ENCODE assay signal across 8 mouse cellular contexts in genomic region chr5:25704702-25705566, GRCm38 (mm10). TPM values are rescaled to one million over a fixed set of nuclear protein-coding genes. Genes with fewer than 3 reads are reported as not detected.
A peak's percentile ranks its signal among the peaks of the same experiment; 100 is the strongest.
DNase-seq lines count a peak whose midpoint lies in the region; ATAC-seq and TF ChIP-seq lines count a peak whose summit lies in the region.

No protein-coding gene starts in this region.

- no peak for TF ChIP-seq POLR2A in spleen, adult 2 months (IDR thresholded peaks at IDR 0.05; ENCODE audit: low read depth, low read length)
- no peak for TF ChIP-seq POLR2A in olfactory bulb, adult 2 months (IDR thresholded peaks at IDR 0.05; ENCODE audit: insufficient read depth, low read depth, low read length)

- no peaks in the 10 kb centered on the region for H3K36me3 ChIP-seq in spleen, adult 2 months (ENCODE audit: control insufficient read depth, insufficient read depth, low read length)
- H3K36me3 ChIP-seq in limb, embryonic 12.5 days, result peaks cover 30% of the 10 kb centered on the region

- no peaks in the 10 kb centered on the region for H3K9me3 ChIP-seq in limb, embryonic 12.5 days

- peak overlapping the region; percentile 72 for H3K4me2 ChIP-seq in limb, embryonic 12.5 days

- ATAC-seq in CD4-positive, CD25-positive, alpha-beta regulatory T cell, adult 4 months, result no peak
- 0 out of 2 replicates have a peak, but pooled peaks have one; percentile 14 for ATAC-seq in limb, embryonic 12.5 days (ENCODE audit: insufficient number of reproducible peaks, insufficient read depth, low FRiP score, low TSS enrichment, low read depth)

- peaks cover 2% of the 10 kb centered on the region; the same call in 1 of the 2 replicates for H3K4me1 ChIP-seq in spleen, adult 2 months (ENCODE audit: control insufficient read depth, insufficient read depth, insufficient read length)
- H3K4me1 ChIP-seq in limb, embryonic 12.5 days (replicated peaks), result peaks cover 8% of the 10 kb centered on the region
- H3K4me1 ChIP-seq in olfactory bulb, adult 2 months (ENCODE audit: control insufficient read depth, insufficient read depth, low read length), result peaks cover 3% of the 10 kb centered on the region; the same call in 1 of the 2 replicates

- no peak for TF ChIP-seq CTCF in spleen, adult 2 months (IDR thresholded peaks at IDR 0.05; ENCODE audit: extremely low read depth, insufficient read depth, insufficient read length, insufficient replicate concordance)
- no peak for TF ChIP-seq CTCF in olfactory bulb, adult 2 months (IDR thresholded peaks at IDR 0.05; ENCODE audit: insufficient read depth, low read depth, low read length)

- H3K27ac ChIP-seq in spleen, adult 2 months (ENCODE audit: insufficient read depth, low read length), result 0 out of 2 replicates have a peak overlapping the region, but pooled peaks have one; percentile 26
- peak overlapping the region; percentile 92 for H3K27ac ChIP-seq in limb, embryonic 12.5 days
- H3K27ac ChIP-seq in olfactory bulb, adult 2 months (ENCODE audit: insufficient read depth, low read depth, low read length), result no peak overlapping the region

- 25% methylated on average over 19 of the region's 19 CpGs for WGBS in spleen, adult 2 months
- WGBS in limb, embryonic 12.5 days, result 21% methylated on average over 19 of the region's 19 CpGs
- 14% methylated on average over 19 of the region's 19 CpGs for WGBS in olfactory bulb, adult 2 months

- H3K4me3 ChIP-seq in spleen, adult 2 months (ENCODE audit: extremely low read depth, insufficient read depth, insufficient read length), result peak overlapping the region; percentile 89
- H3K4me3 ChIP-seq in limb, embryonic 12.5 days (replicated peaks), result peak overlapping the region; percentile 83
- peak overlapping the region; percentile 62 for H3K4me3 ChIP-seq in olfactory bulb, adult 2 months (ENCODE audit: insufficient read depth, low read depth, low read length)

- peak overlapping the region; percentile 86 for H3K9ac ChIP-seq in limb, embryonic 12.5 days (replicated peaks)

- H3K27me3 ChIP-seq in spleen, adult 2 months (ENCODE audit: control insufficient read depth, insufficient read depth, low read length), result no peaks in the 10 kb centered on the region
- H3K27me3 ChIP-seq in limb, embryonic 12.5 days, result no peaks in the 10 kb centered on the region

- peak; percentile 12 for DNase-seq in CD4-positive, CD25-positive, alpha-beta regulatory T cell, adult 2 months (ENCODE audit: low read depth, low spot score)
- DNase-seq in spleen, adult 2 months (ENCODE audit: low read depth in 1 of 2, low spot score in 2 of 2), result no peak
- DNase-seq in spleen, postnatal 4 days (ENCODE audit: low spot score in 2 of 2), result no peak
- DNase-seq in B cell, adult 2 months, result no peak
- no peak for DNase-seq in cerebellum, adult 18-20 months

RNA-seq across cellular contexts. Expression of gene Xrcc2, which starts 0.7 kb away (rescaled TPM):
- 1 to 10 TPM; 4.2 to 4.3 TPM for polyA plus RNA-seq in CD4-positive, CD25-positive, alpha-beta regulatory T cell, adult 4 months (2017; shearing (Covaris generic))
- 1.7 and 3.1 TPM in 2 replicates for polyA plus RNA-seq in spleen, adult 2 months (2012; rRNA removed)
- polyA plus RNA-seq in limb, embryonic 12.5 days (2016; fragmentation: Nextera tagmentation; extraction: Ambion mirVana), result 14.5 and 14.9 TPM in 2 replicates
- polyA plus RNA-seq in olfactory bulb, adult 2 months (2012; ENCODE audit: insufficient read depth, insufficient read length, low replicate concordance, missing spikeins), result not detected in 2 replicates

RNA-seq across cellular contexts. Expression of gene Actr3b, which starts 54.9 kb away (rescaled TPM):
- polyA plus RNA-seq in CD4-positive, CD25-positive, alpha-beta regulatory T cell, adult 4 months (2017; shearing (Covaris generic)), result 1 to 10 TPM in 1 of 2 experiments, under 1 TPM in 1; 0.82 to 1.1 TPM
- polyA plus RNA-seq in spleen, adult 2 months (2012; rRNA removed), result 0.76 and 0.85 TPM in 2 replicates
- 2.7 and 3.6 TPM in 2 replicates for polyA plus RNA-seq in limb, embryonic 12.5 days (2016; fragmentation: Nextera tagmentation; extraction: Ambion mirVana)
- polyA plus RNA-seq in olfactory bulb, adult 2 months (2012; ENCODE audit: insufficient read depth, insufficient read length, low replicate concordance, missing spikeins), result not detected in 2 replicates
